Mouse (Mus musculus) limb, embryonic 12.5 days (tissue): ENCODE data around the gene Crcp. TPM values are rescaled to one million over a fixed set of nuclear protein-coding genes. Genes with fewer than 3 reads are reported as not detected.

Source experiments
- ATAC-seq: fragments of 200-750 bp; cut with Nextera tagmentation; 2 replicates; pipeline ENCODE4 v1.8.0; 2017; ENCODE audit warnings: low read depth, moderate TSS enrichment; ENCODE audit not compliant: insufficient number of reproducible peaks, insufficient read depth, low FRiP score, low TSS enrichment
- H3K27ac ChIP-seq: fragments of 300-500 bp; sonication (generic); 2 replicates; pipeline ENCODE4 v1.5.1; 2016; ENCODE audit warnings: mild to moderate bottlenecking, moderate library complexity
- H3K27me3 ChIP-seq: fragments of 300-500 bp; sonication (generic); 2 replicates; pipeline ENCODE4 v1.6.1; 2016; ENCODE audit warnings: mild to moderate bottlenecking, moderate library complexity
- H3K36me3 ChIP-seq: fragments of 300-500 bp; sonication (generic); 2 replicates; pipeline ENCODE4 v1.6.1; 2016; ENCODE audit warnings: mild to moderate bottlenecking, moderate library complexity
- H3K4me1 ChIP-seq: fragments of 300-500 bp; sonication (generic); replicated peaks from 2 replicates; pipeline ENCODE4 v1.6.1; 2016
- H3K4me2 ChIP-seq: fragments of 300-500 bp; sonication (generic); 2 replicates; pipeline ENCODE4 v1.6.1; 2016; ENCODE audit warnings: mild to moderate bottlenecking, moderate library complexity
- H3K4me3 ChIP-seq: fragments of 300-500 bp; sonication (generic); replicated peaks from 2 replicates; pipeline ENCODE4 v1.5.1; 2016; ENCODE audit warnings: mild to moderate bottlenecking
- H3K9ac ChIP-seq: fragments of 300-500 bp; sonication (generic); replicated peaks from 2 replicates; pipeline ENCODE4 v1.6.1; 2016; ENCODE audit warnings: mild to moderate bottlenecking, moderate library complexity
- H3K9me3 ChIP-seq: fragments of 300-500 bp; sonication (generic); 2 replicates; pipeline ENCODE4 v1.6.1; 2016; ENCODE audit warnings: mild to moderate bottlenecking, moderate library complexity
- WGBS: fragments of 180-500 bp; shearing (Covaris S2); methylation state at CpG from one replicate; pipeline ENCODE4 v1.1.7; 2016; 5-methylcytosine and 5-hydroxymethylcytosine counted together
- polyA plus RNA-seq: library from polyadenylated mRNA; unstranded; fragments of >200 nt; fragmentation: Nextera tagmentation; extraction: Ambion mirVana; gene quantifications from 2 replicates; pipeline ENCODE4 v1.2.1, GENCODE M21; 2016

Crcp gene
- polyA plus RNA-seq, 1 experiment from 2014 or later: 39.6 TPM

DNA sequence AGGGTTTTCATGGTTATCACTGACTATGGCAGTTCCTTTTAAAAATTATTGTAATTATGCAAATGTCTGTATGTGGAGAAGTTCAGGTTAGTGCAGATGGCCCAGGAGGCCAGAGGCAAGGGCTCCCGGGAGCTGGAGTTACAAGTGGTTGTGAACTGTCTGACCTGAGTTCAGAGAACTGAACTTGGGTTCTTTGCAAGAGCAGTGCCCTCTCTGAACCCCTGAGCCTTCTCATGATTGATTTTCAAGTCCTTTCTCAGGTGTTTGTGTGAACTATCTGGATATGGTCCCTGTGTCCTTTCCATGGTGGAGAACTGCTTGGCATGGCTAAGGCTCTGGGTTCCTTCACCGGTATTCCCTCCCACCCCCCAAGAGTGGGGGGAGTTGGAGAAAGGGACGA, 14.7 kb downstream of the Crcp start:
- ATAC-seq: no peak
- Histone ChIP-seq H3K4me3 (no peak overlapping the region), H3K27me3 (no peaks in the 10 kb centered on the region), H3K36me3 (peaks cover 90% of the 10 kb centered on the region), H3K9ac (no peak overlapping the region), H3K27ac (no peak overlapping the region), H3K9me3 (no peaks in the 10 kb centered on the region), H3K4me1 (no peaks in the 10 kb centered on the region), H3K4me2 (no peak overlapping the region)
- 89% methylated on average over 3 of the region's 3 CpGs for WGBS

DNA sequence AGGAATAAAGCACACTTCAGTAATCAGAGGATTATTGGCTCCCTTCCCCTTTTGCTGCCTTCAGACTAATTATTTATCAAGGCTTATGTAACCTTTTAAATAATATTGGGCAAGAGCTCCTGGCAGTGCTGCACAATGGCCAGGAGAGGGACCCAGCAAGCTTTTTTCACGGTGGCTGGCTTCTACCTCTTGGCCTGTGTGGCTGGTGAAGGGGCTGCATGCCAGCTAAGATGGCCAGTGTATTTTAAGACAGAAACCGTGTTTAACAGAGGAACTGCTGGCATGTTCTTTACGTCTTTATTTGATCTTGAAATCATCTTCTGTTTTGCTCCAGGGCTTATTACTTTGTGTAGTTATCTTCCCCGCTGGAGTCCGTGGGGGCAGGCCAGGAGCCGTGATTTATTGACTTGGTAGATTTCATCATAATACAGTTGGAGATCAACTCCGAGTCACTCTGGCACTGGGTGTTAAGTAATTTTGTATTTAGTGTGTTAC, 15.2 kb downstream of the Crcp start:
- 79% methylated on average over 7 of the region's 7 CpGs for WGBS
- no peaks in the 10 kb centered on the region for H3K9me3 ChIP-seq
- H3K27me3 ChIP-seq: no peaks in the 10 kb centered on the region
- H3K27ac ChIP-seq: no peak overlapping the region
- peaks cover 93% of the 10 kb centered on the region for H3K36me3 ChIP-seq
- no peaks in the 10 kb centered on the region for H3K4me1 ChIP-seq
- no peak overlapping the region for H3K4me3 ChIP-seq
- no peak for ATAC-seq
- no peak overlapping the region for H3K9ac ChIP-seq
- H3K4me2 ChIP-seq: no peak overlapping the region

DNA sequence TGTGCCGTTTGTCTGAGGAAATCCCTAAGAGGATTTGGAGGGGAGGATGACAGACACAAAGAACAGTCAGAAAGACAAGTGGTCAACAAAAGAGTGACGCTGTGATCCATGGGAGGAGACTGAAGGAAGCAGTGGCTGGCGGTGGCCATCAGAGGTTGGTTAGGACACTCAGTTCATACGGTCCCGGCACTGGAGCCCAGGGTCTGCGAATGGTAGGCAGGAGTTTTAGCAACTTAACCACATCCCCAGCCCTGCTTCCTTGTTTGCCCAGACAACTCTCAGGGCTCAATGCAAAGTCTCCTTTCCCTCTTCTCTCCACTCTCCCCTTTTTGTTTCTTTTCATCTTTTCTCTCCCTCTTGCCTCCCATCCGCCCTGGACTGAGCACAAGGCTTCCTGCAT, 17.0 kb downstream of the Crcp start:
- no peak for ATAC-seq
- no peak overlapping the region for H3K9ac ChIP-seq

DNA sequence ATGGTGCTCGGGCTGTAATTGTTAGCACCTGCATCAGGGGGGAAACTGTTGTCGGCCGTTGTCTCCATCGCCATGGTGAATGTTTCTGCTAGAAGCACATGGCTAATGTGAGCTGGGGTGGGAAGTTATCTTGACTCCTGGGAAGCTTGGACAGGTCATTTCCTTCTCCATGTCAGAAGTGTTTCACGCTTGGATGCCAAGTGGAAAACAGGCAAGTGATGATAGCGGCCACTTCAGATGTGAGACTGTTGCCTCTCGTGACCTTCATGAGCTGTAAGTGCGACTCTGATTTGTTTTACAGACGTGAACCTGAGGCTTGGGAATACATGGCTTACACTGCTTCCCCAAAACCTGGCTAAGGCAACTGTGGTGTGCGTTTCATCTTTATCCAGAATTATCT, 17.5 kb downstream of the Crcp start:
- Histone ChIP-seq H3K9ac (no peak overlapping the region), H3K36me3 (peaks cover 91% of the 10 kb centered on the region)

More for the DNA sequence above, 17.0 kb downstream of the Crcp start:
- Histone ChIP-seq H3K4me2 (no peak overlapping the region), H3K4me3 (no peak overlapping the region), H3K27ac (no peak overlapping the region), H3K27me3 (no peaks in the 10 kb centered on the region), H3K9me3 (no peaks in the 10 kb centered on the region), H3K4me1 (no peaks in the 10 kb centered on the region), H3K36me3 (peaks cover 90% of the 10 kb centered on the region)
- WGBS: 86% methylated on average over 7 of the region's 7 CpGs

DNA sequence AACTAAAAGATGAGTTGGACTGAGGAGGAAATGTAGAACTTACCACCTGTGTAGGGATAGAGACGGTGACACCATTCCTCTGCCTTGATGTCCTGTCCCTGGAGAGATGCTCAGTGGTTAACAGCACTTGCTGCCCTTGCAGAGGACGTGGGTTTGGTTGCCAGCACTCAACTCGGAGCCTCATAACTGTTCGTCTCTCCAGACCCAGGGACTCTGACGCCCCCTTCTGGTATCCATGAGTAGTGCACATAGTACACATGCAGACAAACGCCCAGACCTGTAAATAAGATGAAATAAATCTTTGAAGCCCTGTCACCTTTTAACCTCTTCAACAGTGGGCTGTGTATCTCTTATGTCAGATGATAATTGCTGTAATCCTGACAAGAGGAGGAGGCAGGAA, 17.9 kb downstream of the Crcp start:
- no peaks in the 10 kb centered on the region for H3K27me3 ChIP-seq
- H3K4me3 ChIP-seq: no peak overlapping the region
- H3K9ac ChIP-seq: no peak overlapping the region
- 78% methylated on average over 6 of the region's 6 CpGs for WGBS
- H3K9me3 ChIP-seq: no peaks in the 10 kb centered on the region
- ATAC-seq: no peak
- H3K4me1 ChIP-seq: no peaks in the 10 kb centered on the region
- H3K36me3 ChIP-seq: peaks cover 89% of the 10 kb centered on the region
- H3K4me2 ChIP-seq: no peak overlapping the region
- no peak overlapping the region for H3K27ac ChIP-seq

More for the DNA sequence above, 17.5 kb downstream of the Crcp start:
- 78% methylated on average over 10 of the region's 10 CpGs for WGBS
- no peak for ATAC-seq
- H3K9me3 ChIP-seq: no peaks in the 10 kb centered on the region
- no peaks in the 10 kb centered on the region for H3K4me1 ChIP-seq
- no peak overlapping the region for H3K4me2 ChIP-seq
- H3K27me3 ChIP-seq: no peaks in the 10 kb centered on the region
- H3K27ac ChIP-seq: no peak overlapping the region
- no peak overlapping the region for H3K4me3 ChIP-seq

DNA sequence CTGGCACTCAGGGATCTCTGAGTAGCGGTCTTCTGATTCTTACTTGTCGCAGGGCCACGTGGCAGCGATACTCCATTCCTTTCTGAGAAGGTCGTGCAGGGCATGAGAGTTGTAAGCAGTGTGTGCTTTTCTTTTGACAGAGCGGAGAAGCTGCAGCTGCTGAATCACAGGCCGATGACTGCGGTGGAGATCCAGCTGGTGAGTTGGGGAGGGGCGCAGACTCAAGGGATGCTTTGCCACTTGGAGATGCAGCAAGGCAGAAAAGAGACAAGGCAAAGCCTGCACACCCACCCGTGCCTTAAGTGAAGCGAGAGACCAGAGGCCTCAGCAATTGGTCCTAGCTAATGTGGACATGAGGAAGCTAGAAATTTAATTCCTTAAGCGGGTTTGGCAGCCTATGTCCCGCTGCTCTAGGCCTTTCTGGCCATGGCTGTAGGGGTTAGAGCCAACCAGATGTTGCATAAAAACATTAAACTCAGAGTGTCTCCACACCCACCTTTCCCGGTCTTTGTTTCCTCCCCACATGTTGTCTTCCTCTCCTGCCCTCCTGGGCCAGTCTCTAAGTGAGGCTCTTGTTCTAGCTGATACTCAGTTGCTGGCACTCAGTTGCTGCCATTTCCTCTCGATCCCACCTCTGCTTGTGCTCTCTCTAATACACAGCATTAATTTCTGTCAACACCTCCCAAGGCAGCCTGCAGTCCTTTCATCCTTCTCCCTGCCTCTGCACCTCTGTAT, 19.9 kb downstream of the Crcp start:
- no peak overlapping the region for H3K9ac ChIP-seq

DNA sequence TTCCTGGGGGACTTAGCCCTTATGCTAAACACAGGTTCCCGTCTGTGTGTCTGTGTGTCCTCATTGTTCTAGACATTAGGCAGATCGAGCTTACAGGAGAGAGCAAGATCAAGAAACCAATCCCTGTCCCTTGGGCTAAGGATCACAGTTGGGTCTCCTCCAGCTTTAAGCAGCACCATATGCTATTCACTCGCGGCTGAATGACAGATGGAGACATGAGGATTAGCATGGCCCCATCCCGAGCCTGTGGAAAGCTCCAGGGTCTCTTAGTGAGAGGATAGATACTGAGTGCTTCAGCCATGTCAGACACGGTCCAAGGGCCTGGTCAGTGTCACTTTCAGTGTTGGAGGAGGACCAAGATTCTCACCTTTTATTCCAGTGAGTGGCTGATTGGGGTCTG, 21.3 kb downstream of the Crcp start:
- ATAC-seq: no peak

More for the DNA sequence above, 19.9 kb downstream of the Crcp start:
- no peaks in the 10 kb centered on the region for H3K4me1 ChIP-seq
- H3K27ac ChIP-seq: no peak overlapping the region
- H3K4me2 ChIP-seq: no peak overlapping the region
- H3K36me3 ChIP-seq: peaks cover 85% of the 10 kb centered on the region
- no peaks in the 10 kb centered on the region for H3K27me3 ChIP-seq
- no peak for ATAC-seq
- H3K9me3 ChIP-seq: no peaks in the 10 kb centered on the region
- no peak overlapping the region for H3K4me3 ChIP-seq
- WGBS: 90% methylated on average over 15 of the region's 15 CpGs

DNA sequence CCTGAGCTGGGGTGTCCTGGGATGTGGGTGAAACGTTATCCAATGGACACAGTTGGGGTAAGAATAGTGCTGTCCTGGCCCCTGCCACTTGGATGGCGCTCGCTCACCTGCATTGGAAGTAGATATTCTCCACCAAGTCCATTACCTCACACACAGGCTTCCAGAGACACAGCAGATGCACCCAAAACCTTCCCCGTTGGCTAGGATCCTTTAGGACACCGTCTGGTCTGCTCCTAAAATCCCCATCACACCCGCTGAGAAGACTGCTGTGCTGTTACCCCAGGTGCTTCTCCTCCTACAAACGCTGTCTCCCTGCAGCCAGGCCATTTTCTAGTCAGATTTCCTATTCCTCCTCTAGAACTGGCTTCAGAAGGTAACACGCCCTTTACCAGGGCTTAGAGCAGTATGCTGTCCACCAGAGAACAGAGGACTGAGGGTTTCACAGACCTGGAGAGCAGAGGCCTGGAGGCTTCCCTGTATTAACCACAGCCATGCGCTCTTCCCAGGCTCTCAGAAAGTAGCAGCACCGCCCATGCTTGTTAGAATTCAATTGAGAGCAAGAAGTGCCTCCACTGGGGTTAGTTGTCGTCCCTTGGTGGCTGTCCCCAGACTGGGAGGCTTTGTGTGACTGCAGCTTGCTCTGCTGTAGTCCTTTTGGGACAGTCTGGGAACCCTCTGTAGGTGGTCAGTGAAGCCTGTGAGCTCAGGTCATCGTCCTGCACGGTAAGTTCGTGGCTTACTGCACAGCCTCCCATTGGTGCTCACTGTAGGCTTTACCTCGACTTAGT, 22.2 kb downstream of the Crcp start:
- Histone ChIP-seq H3K27me3 (no peaks in the 10 kb centered on the region), H3K9ac (no peak overlapping the region), H3K4me1 (no peaks in the 10 kb centered on the region), H3K4me2 (no peak overlapping the region), H3K27ac (no peak overlapping the region), H3K4me3 (no peak overlapping the region), H3K9me3 (no peaks in the 10 kb centered on the region), H3K36me3 (peaks cover 75% of the 10 kb centered on the region)
- ATAC-seq: no peak
- 85% methylated on average over 15 of the region's 15 CpGs for WGBS

More for the DNA sequence above, 21.3 kb downstream of the Crcp start:
- no peaks in the 10 kb centered on the region for H3K27me3 ChIP-seq
- H3K9ac ChIP-seq: no peak overlapping the region
- no peak overlapping the region for H3K4me3 ChIP-seq
- H3K27ac ChIP-seq: no peak overlapping the region
- H3K9me3 ChIP-seq: no peaks in the 10 kb centered on the region
- peaks cover 77% of the 10 kb centered on the region for H3K36me3 ChIP-seq
- no peak overlapping the region for H3K4me2 ChIP-seq
- WGBS: 76% methylated on average over 6 of the region's 6 CpGs
- no peaks in the 10 kb centered on the region for H3K4me1 ChIP-seq

DNA sequence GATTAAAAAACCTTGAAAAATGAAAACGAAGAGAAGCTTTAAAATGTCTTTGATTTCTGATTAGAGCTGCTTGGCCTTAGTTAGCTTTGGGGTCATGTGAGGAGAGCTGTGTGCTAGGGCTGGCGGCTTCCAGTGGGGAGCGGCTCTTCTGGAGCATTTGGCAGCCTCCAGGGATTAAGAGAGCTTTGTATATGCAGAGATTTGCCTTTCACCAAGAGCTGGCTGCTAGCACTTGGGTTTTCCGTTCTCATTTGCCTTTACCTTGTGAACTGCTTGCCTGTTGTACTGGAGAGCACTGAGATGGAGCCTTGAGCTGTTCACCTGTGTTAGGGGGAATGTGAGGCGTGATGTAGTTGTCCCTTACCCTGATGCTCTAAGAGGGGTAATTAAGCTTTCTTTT, 23.4 kb downstream of the Crcp start:
- no peak overlapping the region for H3K9ac ChIP-seq
- WGBS: 87% methylated on average over 5 of the region's 5 CpGs
- no peak for ATAC-seq
- H3K4me2 ChIP-seq: no peak overlapping the region
- no peaks in the 10 kb centered on the region for H3K4me1 ChIP-seq
- no peaks in the 10 kb centered on the region for H3K27me3 ChIP-seq
- no peak overlapping the region for H3K27ac ChIP-seq
- no peaks in the 10 kb centered on the region for H3K9me3 ChIP-seq
- peaks cover 62% of the 10 kb centered on the region for H3K36me3 ChIP-seq
- H3K4me3 ChIP-seq: no peak overlapping the region

DNA sequence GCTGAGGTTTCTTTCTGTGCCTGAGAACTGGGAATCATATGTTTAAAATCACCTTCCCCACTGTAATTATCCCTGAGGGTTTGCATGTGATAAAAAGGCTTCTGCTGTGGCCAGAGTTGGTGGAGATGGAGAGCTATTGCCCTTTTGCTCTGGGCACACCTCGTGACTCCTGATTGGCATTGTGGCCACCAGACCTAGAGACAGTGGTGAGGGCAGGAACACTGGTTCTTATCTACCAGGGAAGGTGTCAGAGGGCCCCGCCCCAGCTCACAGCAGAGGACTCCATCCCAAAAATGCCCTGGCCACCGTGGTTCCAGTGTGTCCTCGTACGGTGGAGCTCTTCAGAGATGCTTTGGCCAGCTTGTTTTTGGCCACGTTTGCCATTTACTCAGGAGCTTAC, 23.9 kb downstream of the Crcp start:
- no peak for ATAC-seq
- no peaks in the 10 kb centered on the region for H3K4me1 ChIP-seq
- no peaks in the 10 kb centered on the region for H3K9me3 ChIP-seq
- WGBS: 89% methylated on average over 6 of the region's 6 CpGs
- H3K27me3 ChIP-seq: no peaks in the 10 kb centered on the region
- peaks cover 60% of the 10 kb centered on the region for H3K36me3 ChIP-seq
- H3K9ac ChIP-seq: no peak overlapping the region
- H3K27ac ChIP-seq: no peak overlapping the region
- H3K4me2 ChIP-seq: no peak overlapping the region
- no peak overlapping the region for H3K4me3 ChIP-seq

DNA sequence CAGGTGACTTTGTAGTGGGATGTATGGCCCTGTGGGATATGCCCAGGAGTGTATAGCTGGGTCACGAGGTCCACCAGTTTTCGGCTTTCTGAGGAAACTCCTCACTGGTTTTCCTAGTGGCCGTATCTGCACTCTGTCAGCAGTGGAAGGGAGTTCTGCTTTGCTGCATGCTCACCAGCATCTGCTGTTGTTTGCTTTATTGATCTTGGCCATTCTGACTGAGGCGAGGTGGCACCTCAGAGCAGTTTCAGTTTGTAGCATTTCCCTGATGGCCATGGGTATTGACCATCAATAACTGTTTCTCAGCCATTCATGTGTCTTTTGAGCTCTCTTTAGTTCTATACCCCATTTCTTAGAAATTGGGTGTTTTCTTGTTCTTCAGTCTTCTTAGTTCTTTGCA, 26.6 kb downstream of the Crcp start:
- Histone ChIP-seq H3K9ac (no peak overlapping the region), H3K4me3 (no peak overlapping the region), H3K9me3 (no peaks in the 10 kb centered on the region), H3K36me3 (peaks cover 57% of the 10 kb centered on the region), H3K4me2 (no peak overlapping the region), H3K4me1 (no peaks in the 10 kb centered on the region), H3K27ac (no peak overlapping the region), H3K27me3 (no peaks in the 10 kb centered on the region)
- ATAC-seq: no peak
- 90% methylated on average over 4 of the region's 4 CpGs for WGBS
